Mouse (Mus musculus): ENCODE results near the gene Ldhc. TPM values are rescaled to one million over a fixed set of nuclear protein-coding genes. Genes with fewer than 3 reads are reported as not detected.
"Not testable (repeated sequence)": the region's sequence is repeated elsewhere in the genome, so short reads cannot be mapped to it uniquely, and the experiment has no call there.

Gene Ldhc
- not detected in 2 replicates for polyA plus RNA-seq (2012; rRNA removed)

DNA sequence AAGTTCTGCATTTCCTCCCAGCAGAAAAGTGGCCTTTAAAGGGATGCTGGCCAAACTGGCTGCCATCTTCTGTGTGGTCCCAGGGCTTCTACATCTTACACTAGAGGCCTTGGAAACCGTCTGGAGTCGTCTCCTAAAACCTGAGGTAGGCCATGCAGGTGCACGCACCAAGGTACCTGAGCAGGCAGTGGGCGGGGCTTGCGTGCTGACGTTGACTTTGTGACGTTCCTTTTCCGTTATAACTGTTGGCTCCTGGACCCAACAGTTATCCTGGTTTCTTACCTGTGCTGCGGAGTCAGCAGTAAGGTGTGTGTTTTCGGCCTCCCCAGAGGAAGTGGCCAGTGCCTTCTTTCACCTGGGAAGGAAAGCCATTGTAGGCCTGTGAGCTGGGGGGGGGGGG, at the start of gene Ldhc:
TSS of gene Ldhc (plus strand) at position 208 of the 400 bp plus-strand sequence.
- no peak for DNase-seq
- 37% methylated on average over 10 of the region's 10 CpGs for WGBS
- TF ChIP-seq CTCF (IDR thresholded peaks at IDR 0.05; ENCODE audit: insufficient read depth, low read length) (no peak), POLR2A (IDR thresholded peaks at IDR 0.05; ENCODE audit: borderline replicate concordance, extremely low read depth, low read depth, low read length) (no peak)
- Histone ChIP-seq H3K4me1 (ENCODE audit: control insufficient read depth, insufficient read depth, low read length) (no peaks in the 10 kb centered on the region), H3K4me3 (replicated peaks; ENCODE audit: extremely low read depth, low read depth, low read length) (no peak within 1 kb of the TSS)

- DNase-seq = no peak
- WGBS = 80% methylated on average over 4 of the region's 4 CpGs
- TF ChIP-seq CTCF (IDR thresholded peaks at IDR 0.05; ENCODE audit: insufficient read depth, low read length) (no peak), POLR2A (IDR thresholded peaks at IDR 0.05; ENCODE audit: borderline replicate concordance, extremely low read depth, low read depth, low read length) (no peak)
- Histone ChIP-seq H3K4me1 (ENCODE audit: control insufficient read depth, insufficient read depth, low read length) (no peaks in the 10 kb centered on the region), H3K4me3 (replicated peaks; ENCODE audit: extremely low read depth, low read depth, low read length) (no peak overlapping the region)
These were observed 47.0 kb upstream of the Ldhc start for GRCm38 (mm10) chr7:46814012-46814411.

GRCm38 (mm10) chr7:46820876-46821632, 39.9 kb upstream of the Ldhc start:
- not testable (repeated sequence) for DNase-seq
- 79% methylated on average over 15 of the region's 15 CpGs for WGBS

GRCm38 (mm10) chr7:46827046-46827802, 33.8 kb upstream of the Ldhc start:
- WGBS = 37% methylated on average over 20 of the region's 20 CpGs
- TF ChIP-seq CTCF (IDR thresholded peaks at IDR 0.05; ENCODE audit: insufficient read depth, low read length) (no peak), POLR2A (IDR thresholded peaks at IDR 0.05; ENCODE audit: borderline replicate concordance, extremely low read depth, low read depth, low read length) (no peak)

More at GRCm38 (mm10) chr7:46820876-46821632, 39.9 kb upstream of the Ldhc start:
- not testable (repeated sequence) for H3K4me1 ChIP-seq (ENCODE audit: control insufficient read depth, insufficient read depth, low read length); H3K4me3 ChIP-seq (replicated peaks; ENCODE audit: extremely low read depth, low read depth, low read length)

GRCm38 (mm10) chr7:46827803-46828184, 33.2 kb upstream of the Ldhc start:
- Histone ChIP-seq H3K4me1 (ENCODE audit: control insufficient read depth, insufficient read depth, low read length) (peaks cover 12% of the 10 kb centered on the region), H3K4me3 (replicated peaks; ENCODE audit: extremely low read depth, low read depth, low read length) (no peak overlapping the region)
- DNase-seq = no peak
- 83% methylated on average over 2 of the region's 2 CpGs for WGBS
- TF ChIP-seq POLR2A (IDR thresholded peaks at IDR 0.05; ENCODE audit: borderline replicate concordance, extremely low read depth, low read depth, low read length) (no peak), CTCF (IDR thresholded peaks at IDR 0.05; ENCODE audit: insufficient read depth, low read length) (no peak)

More at GRCm38 (mm10) chr7:46827046-46827802, 33.8 kb upstream of the Ldhc start:
- Histone ChIP-seq H3K4me1 (ENCODE audit: control insufficient read depth, insufficient read depth, low read length) (peaks cover 9% of the 10 kb centered on the region), H3K4me3 (replicated peaks; ENCODE audit: extremely low read depth, low read depth, low read length) (no peak overlapping the region)
- DNase-seq = no peak

- 88% methylated on average over 12 of the region's 12 CpGs for WGBS
- DNase-seq = no peak
- Histone ChIP-seq H3K4me1 (ENCODE audit: control insufficient read depth, insufficient read depth, low read length) (peaks cover 12% of the 10 kb centered on the region), H3K4me3 (replicated peaks; ENCODE audit: extremely low read depth, low read depth, low read length) (no peak overlapping the region)
- TF ChIP-seq CTCF (IDR thresholded peaks at IDR 0.05; ENCODE audit: insufficient read depth, low read length) (no peak), POLR2A (IDR thresholded peaks at IDR 0.05; ENCODE audit: borderline replicate concordance, extremely low read depth, low read depth, low read length) (no peak)
These were observed 31.1 kb upstream of the Ldhc start for GRCm38 (mm10) chr7:46829911-46830310.

DNA sequence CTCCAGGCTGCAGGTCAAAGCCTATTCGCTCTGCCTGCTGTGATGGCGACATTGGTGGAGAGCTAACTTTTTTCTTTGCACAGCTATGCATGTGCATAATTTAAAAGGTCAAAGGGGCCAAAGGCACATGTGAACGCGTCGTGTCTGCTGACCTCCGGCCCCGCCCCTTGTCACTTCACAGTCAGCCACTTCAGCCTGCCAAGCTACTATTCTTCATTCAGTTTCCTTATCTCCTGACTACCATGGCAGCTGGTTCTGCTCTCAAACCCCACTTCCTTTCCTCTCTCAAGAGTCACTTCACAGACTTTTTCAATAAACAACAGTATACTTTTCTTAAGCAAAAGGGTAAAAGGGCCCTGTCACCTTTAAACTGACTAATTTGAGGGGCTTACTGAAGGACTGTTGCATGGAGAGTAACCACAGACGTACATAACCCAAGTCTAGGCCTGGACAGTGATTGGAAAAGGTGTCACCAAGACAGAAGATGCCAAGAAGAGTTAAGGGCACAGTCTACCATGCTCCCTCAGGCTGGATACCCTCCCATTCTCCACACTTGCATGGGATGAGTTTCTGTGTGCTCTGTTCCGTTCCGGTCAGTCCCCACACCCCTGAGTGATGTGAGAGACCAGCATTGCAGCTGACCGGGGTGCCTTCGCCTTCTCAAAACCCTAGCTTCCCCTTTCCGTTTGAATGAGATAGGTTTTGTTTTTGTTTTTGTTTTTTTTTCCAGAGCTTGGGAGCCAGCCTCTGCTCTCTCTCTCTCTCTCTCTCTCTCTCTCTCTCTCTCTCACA, 30.0 kb upstream of the Ldhc start:
- Histone ChIP-seq H3K4me3 (replicated peaks; ENCODE audit: extremely low read depth, low read depth, low read length) (no peak overlapping the region), H3K4me1 (ENCODE audit: control insufficient read depth, insufficient read depth, low read length) (peaks cover 12% of the 10 kb centered on the region)
- DNase-seq = no peak
- WGBS = 34% methylated on average over 13 of the region's 13 CpGs
- TF ChIP-seq POLR2A (IDR thresholded peaks at IDR 0.05; ENCODE audit: borderline replicate concordance, extremely low read depth, low read depth, low read length) (no peak), CTCF (IDR thresholded peaks at IDR 0.05; ENCODE audit: insufficient read depth, low read length) (no peak)

GRCm38 (mm10) chr7:46831693-46832092, 29.3 kb upstream of the Ldhc start:
- TF ChIP-seq POLR2A (IDR thresholded peaks at IDR 0.05; ENCODE audit: borderline replicate concordance, extremely low read depth, low read depth, low read length) (no peak), CTCF (IDR thresholded peaks at IDR 0.05; ENCODE audit: insufficient read depth, low read length) (no peak)
- WGBS = 72% methylated on average over 8 of the region's 8 CpGs
- Histone ChIP-seq H3K4me1 (ENCODE audit: control insufficient read depth, insufficient read depth, low read length) (peaks cover 12% of the 10 kb centered on the region), H3K4me3 (replicated peaks; ENCODE audit: extremely low read depth, low read depth, low read length) (no peak overlapping the region)
- no peak for DNase-seq

GRCm38 (mm10) chr7:46832112-46832810, 28.7 kb upstream of the Ldhc start:
- H3K4me3 ChIP-seq (replicated peaks; ENCODE audit: extremely low read depth, low read depth, low read length); DNase-seq: not testable (repeated sequence)
- H3K4me1 ChIP-seq (ENCODE audit: control insufficient read depth, insufficient read depth, low read length) = peaks cover 12% of the 10 kb centered on the region
- WGBS = 80% methylated on average over 11 of the region's 11 CpGs

Measured in lung, adult 2 months (tissue).